Mouse (Mus musculus): Measurements from ENCODE around the gene Rpap1.

Gene Rpap1
- long read RNA-seq, experiment 1, partial matches to known transcripts, result 4 of 5 reads
- long read RNA-seq, experiment 1, other reads (novel, unspliced or antisense), result 1 of 5 reads
- long read RNA-seq, experiment 2, partial matches to known transcripts, result 6 of 7 reads
- long read RNA-seq, experiment 2, other reads (novel, unspliced or antisense), result 1 of 7 reads

DNA sequence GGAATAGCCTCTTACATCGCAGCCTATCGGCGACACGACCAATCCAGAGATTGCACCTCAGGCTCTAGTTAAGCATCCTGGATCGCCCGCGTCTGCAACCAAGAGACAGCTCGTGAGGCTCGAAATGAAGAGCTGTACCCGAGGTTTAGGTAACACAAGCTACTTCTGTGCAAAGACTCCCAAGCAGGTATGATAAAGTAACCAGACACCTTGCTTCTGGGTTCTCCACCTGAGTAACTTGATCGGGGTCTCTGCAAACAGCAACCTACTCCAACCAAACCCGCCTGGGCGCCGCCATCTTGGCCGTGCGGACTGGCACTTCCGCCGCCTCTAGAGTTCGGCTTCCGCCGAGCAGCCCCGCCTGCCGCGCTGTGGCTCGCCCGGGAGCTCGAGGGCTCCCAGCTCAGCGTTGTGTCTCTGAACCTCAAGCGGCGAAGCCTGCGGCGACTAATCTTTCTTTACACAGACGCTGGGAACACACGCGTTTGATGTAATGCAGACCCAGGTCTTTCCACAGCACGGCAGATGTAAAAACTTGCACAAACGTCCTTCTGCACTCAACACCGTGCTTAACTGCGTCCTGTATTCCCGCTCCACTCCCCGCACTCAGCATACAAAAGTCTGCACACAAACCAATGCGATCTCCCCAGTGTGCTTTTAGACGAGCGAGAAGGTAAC is at the start of gene Rpap1:
Gene Rpap1 (minus strand): TSS at position 332 of the 678 bp plus-strand sequence.
- intact Hi-C loops (cut with DNase I), result no loop called here

DNA sequence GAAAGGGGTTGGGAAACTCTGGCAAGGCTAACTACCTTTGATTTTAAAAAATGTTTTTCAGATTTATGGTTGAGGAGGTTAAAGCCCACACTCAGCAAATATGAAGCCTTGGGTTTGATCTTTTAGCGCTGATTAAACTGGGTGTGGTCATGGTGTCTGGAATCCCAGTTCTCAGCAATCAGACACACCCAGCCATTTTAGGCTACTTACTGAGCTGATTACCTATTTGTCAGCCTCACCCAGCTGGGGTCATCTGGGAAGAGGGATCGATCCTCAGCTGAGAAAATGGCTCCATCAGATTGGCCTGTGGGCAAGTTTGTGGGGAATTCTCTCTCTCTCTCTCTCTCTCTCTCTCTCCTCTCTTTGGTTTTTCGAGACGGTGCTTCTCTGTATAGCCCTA is 46.9 kb upstream of the Rpap1 start:
- intact Hi-C loops (cut with DNase I), result no loop called here

DNA sequence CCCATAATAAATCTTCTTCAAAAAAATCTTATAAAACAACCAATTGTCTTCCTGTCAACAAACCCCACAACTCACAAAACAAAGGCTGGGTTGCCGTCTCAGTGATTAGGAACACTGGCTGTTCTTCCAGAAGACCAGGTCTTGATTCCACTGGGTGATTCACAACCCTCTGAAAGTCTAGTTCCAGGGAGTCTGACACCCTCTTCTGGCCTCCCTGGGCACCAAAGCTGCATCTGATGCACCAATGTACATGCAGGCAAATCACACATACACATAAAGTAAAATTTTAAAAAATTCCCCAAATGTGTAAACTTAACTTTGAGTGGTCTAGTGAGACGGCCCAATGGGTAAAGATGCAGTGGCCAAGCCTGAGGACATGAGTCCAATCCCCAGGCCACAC is 43.2 kb upstream of the Rpap1 start:
- intact Hi-C loops (cut with DNase I), result no loop called here

- intact Hi-C loops (cut with DNase I), result no loop called here
These were observed 33.8 kb upstream of the Rpap1 start for GRCm38 (mm10) chr2:119821136-119821535.

DNA sequence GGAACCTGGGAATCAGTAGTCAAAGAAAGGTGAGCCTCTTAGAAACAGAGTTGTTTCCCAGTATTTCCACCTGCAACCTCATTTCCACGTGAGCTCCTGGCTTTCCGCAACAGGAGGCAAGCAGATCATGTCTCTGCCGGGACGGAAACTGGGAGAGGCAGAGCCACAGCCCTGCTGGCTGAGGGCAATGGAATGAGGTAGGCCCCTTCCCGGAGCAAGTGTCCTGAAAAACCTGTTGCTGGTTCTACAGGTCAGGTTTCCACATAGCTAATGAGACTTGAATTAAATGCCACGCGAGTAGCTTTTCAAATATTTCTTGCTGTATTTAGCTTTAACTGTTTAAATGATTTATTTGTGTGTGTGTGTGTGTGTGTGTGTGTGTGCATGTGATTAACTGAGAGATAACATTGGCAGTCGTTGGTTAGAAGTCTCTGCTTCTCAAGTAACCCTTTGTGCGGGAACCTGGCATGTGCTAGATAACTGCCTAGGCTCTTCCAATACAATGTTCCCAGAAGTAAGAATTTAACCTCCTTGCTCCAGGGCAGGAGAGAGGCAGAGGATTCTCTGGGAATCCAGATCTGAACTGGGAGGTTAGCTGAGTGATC is 31.4 kb upstream of the Rpap1 start:
- intact Hi-C loops (cut with DNase I), result no loop called here

DNA sequence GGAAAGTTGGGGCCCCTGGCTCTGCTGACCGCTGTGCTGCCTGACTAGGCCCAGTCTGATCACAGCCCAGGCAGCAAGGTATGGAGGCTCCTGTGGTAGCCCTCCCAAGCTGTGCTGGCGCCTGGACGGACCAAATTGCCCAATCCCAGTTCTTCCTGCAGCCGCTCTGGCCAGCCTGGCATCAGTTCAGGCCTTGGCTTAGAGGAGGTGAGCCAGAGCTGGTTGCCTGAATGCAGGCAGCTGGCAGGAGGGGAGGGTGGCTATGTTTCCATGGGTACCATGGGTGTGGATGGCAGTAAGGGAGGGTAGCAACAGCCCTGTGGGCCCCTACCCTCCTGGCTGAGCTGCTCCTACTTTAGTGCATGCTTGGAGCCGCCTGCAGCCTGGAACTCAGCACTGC is 29.7 kb upstream of the Rpap1 start:
- intact Hi-C loops (cut with DNase I), result no loop called here

DNA sequence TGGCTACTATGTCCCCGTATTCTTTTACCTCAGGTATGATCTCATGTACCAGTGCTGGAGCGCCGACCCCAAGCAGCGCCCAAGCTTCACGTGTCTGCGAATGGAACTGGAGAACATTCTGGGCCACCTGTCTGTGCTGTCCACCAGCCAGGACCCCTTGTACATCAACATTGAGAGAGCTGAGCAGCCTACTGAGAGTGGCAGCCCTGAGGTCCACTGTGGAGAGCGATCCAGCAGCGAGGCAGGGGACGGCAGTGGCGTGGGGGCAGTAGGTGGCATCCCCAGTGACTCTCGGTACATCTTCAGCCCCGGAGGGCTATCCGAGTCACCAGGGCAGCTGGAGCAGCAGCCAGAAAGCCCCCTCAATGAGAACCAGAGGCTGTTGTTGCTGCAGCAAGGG is 29.3 kb upstream of the Rpap1 start:
- intact Hi-C loops (cut with DNase I), result no loop called here

- intact Hi-C loops (cut with DNase I), result no loop called here
These were observed 27.1 kb upstream of the Rpap1 start for GRCm38 (mm10) chr2:119814376-119814933.

- intact Hi-C loops (cut with DNase I), result no loop called here
These were observed 24.3 kb upstream of the Rpap1 start for GRCm38 (mm10) chr2:119811490-119812146.

DNA sequence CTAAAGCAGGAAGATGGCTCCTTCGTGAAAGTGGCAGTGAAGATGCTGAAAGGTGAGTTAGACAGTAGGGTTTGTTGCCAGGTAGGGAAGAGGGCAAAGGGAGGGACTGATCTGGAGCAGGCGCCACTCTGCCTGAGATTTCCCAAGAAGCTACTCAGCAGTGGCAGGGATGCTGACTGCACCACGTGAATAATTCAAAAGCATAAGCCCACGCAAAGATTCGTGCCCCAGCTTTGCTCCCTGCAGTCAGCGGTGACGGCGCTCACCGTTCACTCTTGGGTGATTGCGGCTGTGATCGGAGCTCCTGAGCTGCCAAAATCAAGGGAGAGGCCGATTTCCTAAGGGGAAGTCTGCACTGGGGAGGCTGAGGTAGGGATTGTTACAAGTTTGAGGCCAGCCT is 23.6 kb upstream of the Rpap1 start:
- intact Hi-C loops (cut with DNase I), result no loop called here

- intact Hi-C loops (cut with DNase I), result no loop called here
These were observed 21.5 kb upstream of the Rpap1 start for GRCm38 (mm10) chr2:119808881-119809280.

GRCm38 (mm10) chr2:119808438-119808837 is 21.1 kb upstream of the Rpap1 start:
- intact Hi-C loops (cut with DNase I), result no loop called here

GRCm38 (mm10) chr2:119805536-119805935 is 18.2 kb upstream of the Rpap1 start:
- intact Hi-C loops (cut with DNase I), result no loop called here

- intact Hi-C loops (cut with DNase I), result no loop called here
These were observed 17.4 kb upstream of the Rpap1 start for GRCm38 (mm10) chr2:119804776-119805175.

- intact Hi-C loops (cut with DNase I), result no loop called here
These were observed 16.9 kb upstream of the Rpap1 start for GRCm38 (mm10) chr2:119804275-119804628.

GRCm38 (mm10) chr2:119803618-119804274 is 16.4 kb upstream of the Rpap1 start:
- intact Hi-C loops (cut with DNase I), result no loop called here

DNA sequence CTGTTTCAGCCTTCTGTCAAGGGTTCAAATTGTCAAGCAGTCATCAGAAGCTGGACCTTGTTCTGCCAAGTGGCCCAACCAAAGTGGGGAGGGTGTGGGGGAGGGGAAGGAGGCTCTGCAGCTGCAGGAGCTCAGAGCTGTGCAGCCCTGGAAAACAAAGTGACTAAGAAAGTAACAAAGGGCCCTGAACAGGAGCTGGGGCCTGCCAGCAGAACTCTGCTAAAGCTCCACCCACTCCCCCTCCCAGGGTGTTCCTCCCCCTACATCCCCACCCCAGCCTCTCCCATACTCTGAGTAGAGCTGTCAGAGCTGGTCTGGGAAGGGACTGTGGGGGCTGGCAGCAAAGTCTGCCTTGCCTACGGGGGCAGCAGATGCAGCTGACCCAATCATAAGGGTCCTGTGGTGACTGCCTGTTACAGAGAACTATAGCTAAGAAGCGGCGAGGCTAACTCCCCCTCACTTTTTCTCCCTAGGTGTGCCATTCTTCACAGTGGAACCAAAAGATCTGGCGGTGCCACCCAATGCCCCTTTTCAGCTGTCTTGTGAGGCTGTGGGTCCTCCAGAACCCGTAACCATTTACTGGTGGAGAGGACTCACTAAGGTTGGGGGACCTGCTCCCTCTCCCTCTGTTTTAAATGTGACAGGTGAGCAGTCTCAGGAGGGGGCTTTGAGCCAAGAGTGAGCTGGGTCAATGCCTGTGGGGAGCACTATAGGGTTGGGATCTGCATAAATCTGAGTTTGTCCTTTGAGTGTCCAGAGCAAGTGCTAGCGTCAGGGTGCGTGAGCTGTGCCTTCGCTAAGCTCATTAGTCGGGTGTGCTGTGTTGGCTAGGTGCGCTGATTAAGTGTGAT is 15.7 kb upstream of the Rpap1 start:
- intact Hi-C loops (cut with DNase I), result no loop called here

DNA sequence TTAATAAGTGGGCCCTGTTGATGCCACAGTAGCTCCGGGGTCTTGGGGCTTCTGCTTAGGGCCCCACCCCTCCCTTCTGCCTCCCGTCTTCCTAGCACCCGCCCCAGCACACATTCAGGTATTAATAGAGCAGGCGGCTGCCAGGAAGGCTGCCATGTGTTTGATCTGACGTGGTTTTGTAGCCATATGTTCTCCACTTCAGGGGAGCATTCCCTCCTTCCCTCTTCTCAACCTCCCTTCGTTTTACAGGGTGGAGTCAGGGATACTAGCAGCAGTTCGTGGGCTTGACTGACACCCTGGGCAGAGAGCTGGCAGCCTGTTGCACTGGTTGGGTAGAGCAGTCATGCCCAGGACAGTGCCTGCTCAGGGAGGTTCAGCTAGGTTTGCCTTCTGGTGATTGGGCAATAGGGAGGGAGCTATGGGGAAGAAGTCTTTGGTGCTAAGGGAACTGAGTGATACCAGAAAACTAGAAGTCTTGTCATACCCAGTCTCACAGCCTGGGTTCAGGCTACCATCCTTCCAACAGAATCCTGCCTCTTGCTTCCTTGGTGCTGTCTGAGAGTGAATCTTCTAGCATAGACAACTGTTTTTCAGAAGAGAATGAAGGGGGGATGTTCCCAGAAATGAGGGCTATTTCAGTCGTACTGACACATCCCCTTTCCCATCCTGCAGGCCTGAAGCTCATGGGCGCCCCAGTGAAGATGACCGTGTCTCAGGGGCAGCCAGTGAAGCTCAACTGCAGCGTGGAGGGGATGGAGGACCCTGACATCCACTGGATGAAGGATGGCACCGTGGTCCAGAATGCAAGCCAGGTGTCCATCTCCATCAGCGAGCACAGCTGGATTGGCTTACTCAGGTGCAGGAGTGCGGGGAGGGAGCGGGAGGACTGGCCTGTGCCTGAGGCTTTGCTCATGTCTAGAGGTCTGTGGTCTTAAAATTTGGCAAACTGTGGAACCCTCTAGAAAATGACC is 13.8 kb upstream of the Rpap1 start:
- intact Hi-C loops (cut with DNase I), result no loop called here

DNA sequence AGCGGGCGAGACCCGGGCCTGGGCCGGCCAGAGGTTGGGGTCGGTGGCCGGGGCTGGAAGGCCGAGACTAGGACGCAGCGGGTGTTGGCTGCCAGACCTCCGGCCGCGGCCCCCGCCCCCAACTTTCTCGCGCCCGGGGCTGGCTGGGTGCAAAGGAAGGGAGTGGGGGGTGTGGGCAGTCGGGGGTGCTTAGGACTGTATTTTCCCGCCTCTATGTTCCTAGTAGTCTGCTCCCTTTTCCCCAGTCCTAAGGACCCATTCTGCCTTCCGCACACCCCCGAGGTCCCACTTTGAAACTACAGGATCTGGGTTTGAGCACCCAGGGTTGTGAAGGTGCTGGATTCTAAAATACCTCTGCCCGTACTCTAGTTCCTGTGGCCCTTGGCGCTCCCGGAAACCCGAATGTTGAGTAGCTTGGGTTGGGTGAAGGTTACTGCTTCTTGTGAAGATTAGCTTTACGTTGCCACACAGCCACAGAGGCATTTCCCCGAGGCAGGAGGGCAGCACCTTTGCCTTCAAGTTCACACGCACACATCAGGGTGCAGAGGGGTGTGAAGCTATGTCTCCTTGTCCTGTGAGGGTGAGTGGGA is 12.7 kb upstream of the Rpap1 start:
- intact Hi-C loops (cut with DNase I), result loop anchor here (10.0 kb wide), 1 partner anchor 95 kb away; the partner anchor contains the start of gene Mga

All from adrenal gland (tissue).